Mouse (Mus musculus): ENCODE results near the gene Krt17. TPM values are rescaled to one million over a fixed set of nuclear protein-coding genes. Genes with fewer than 3 reads are reported as not detected.

The Krt17 gene
- 0.72 and 0.82 TPM in 2 replicates for polyA plus RNA-seq (2015; fragmentation: Nextera tagmentation; extraction: Ambion mirVana)

GRCm38 (mm10) chr11:100260514-100261234, at the start of gene Krt17:
Gene Krt17 (minus strand): TSS chr11:100261029.

GRCm38 (mm10) chr11:100269821-100270332, 9.0 kb upstream of the Krt17 start, which contains the start of gene Krt42:
Gene Krt42 (minus strand): TSS chr11:100269871.

GRCm38 (mm10) chr11:100248852-100249465, 11.9 kb downstream of the Krt17 start, which contains the start of gene Krt16:
Gene Krt16 (minus strand): TSS chr11:100248902.

GRCm38 (mm10) chr11:100207498-100207897, 53.3 kb downstream of the Krt17 start, which contains the start of gene Krt14:
Gene Krt14 (minus strand): TSS chr11:100207548.

Other genes with a start within 250 kb of the Krt17 start
- gene Krt33a, start 244.8 kb downstream of the Krt17 start, polyA plus RNA-seq (2015; fragmentation: Nextera tagmentation; extraction: Ambion mirVana), result not detected in 2 replicates
- gene Krt33b, start 231.2 kb downstream of the Krt17 start, polyA plus RNA-seq (2015; fragmentation: Nextera tagmentation; extraction: Ambion mirVana), result not detected in 2 replicates
- not detected in 2 replicates for gene Krt34, start 219.5 kb downstream of the Krt17 start, polyA plus RNA-seq (2015; fragmentation: Nextera tagmentation; extraction: Ambion mirVana)
- not detected in 2 replicates for gene Krt31, start 210.5 kb downstream of the Krt17 start, polyA plus RNA-seq (2015; fragmentation: Nextera tagmentation; extraction: Ambion mirVana)
- not detected in 2 replicates for gene Krt32, start 172.8 kb downstream of the Krt17 start, polyA plus RNA-seq (2015; fragmentation: Nextera tagmentation; extraction: Ambion mirVana)
- gene Krt35, start 164.8 kb downstream of the Krt17 start, polyA plus RNA-seq (2015; fragmentation: Nextera tagmentation; extraction: Ambion mirVana), result not detected in 2 replicates
- 0.12 and 0.14 TPM in 2 replicates for gene Krt36, start 155.4 kb downstream of the Krt17 start, polyA plus RNA-seq (2015; fragmentation: Nextera tagmentation; extraction: Ambion mirVana)
- 0.33 and 5.9 TPM in 2 replicates for gene Krt13, start 139.5 kb downstream of the Krt17 start, polyA plus RNA-seq (2015; fragmentation: Nextera tagmentation; extraction: Ambion mirVana)
- gene Krt15, start 125.1 kb downstream of the Krt17 start, polyA plus RNA-seq (2015; fragmentation: Nextera tagmentation; extraction: Ambion mirVana), result 0.66 and 2.0 TPM in 2 replicates
- gene Krt19, start 112.4 kb downstream of the Krt17 start, polyA plus RNA-seq (2015; fragmentation: Nextera tagmentation; extraction: Ambion mirVana), result 37.9 and 40.8 TPM in 2 replicates
- gene Krt9, start 67.8 kb downstream of the Krt17 start, polyA plus RNA-seq (2015; fragmentation: Nextera tagmentation; extraction: Ambion mirVana), result 0.08 TPM in 1 of 2 replicates, not detected in the other
- gene Krt14, start 53.5 kb downstream of the Krt17 start, polyA plus RNA-seq (2015; fragmentation: Nextera tagmentation; extraction: Ambion mirVana), result 9.3 and 9.4 TPM in 2 replicates
- gene Krt16, start 12.1 kb downstream of the Krt17 start, polyA plus RNA-seq (2015; fragmentation: Nextera tagmentation; extraction: Ambion mirVana), result not detected in 2 replicates
- not detected in 2 replicates for gene Krt42, start 8.8 kb upstream of the Krt17 start, polyA plus RNA-seq (2015; fragmentation: Nextera tagmentation; extraction: Ambion mirVana)
- gene Eif1, start 58.9 kb upstream of the Krt17 start, polyA plus RNA-seq (2015; fragmentation: Nextera tagmentation; extraction: Ambion mirVana), result 1,336 and 1,597 TPM in 2 replicates
- gene Gast, start 73.4 kb upstream of the Krt17 start, polyA plus RNA-seq (2015; fragmentation: Nextera tagmentation; extraction: Ambion mirVana), result 0.72 TPM in 1 of 2 replicates, not detected in the other
- gene Hap1, start 95.1 kb upstream of the Krt17 start, polyA plus RNA-seq (2015; fragmentation: Nextera tagmentation; extraction: Ambion mirVana), result 59.6 and 68.7 TPM in 2 replicates
- gene Jup, start 136.7 kb upstream of the Krt17 start, polyA plus RNA-seq (2015; fragmentation: Nextera tagmentation; extraction: Ambion mirVana), result 48.8 and 57.2 TPM in 2 replicates
- 52.1 and 53.7 TPM in 2 replicates for gene P3h4, start 153.8 kb upstream of the Krt17 start, polyA plus RNA-seq (2015; fragmentation: Nextera tagmentation; extraction: Ambion mirVana)
- 61.0 and 61.6 TPM in 2 replicates for gene Fkbp10, start 154.7 kb upstream of the Krt17 start, polyA plus RNA-seq (2015; fragmentation: Nextera tagmentation; extraction: Ambion mirVana)
- gene Nt5c3b, start 180.8 kb upstream of the Krt17 start, polyA plus RNA-seq (2015; fragmentation: Nextera tagmentation; extraction: Ambion mirVana), result 137 and 142 TPM in 2 replicates
- gene Klhl10, start 180.9 kb upstream of the Krt17 start, polyA plus RNA-seq (2015; fragmentation: Nextera tagmentation; extraction: Ambion mirVana), result 0.39 and 0.88 TPM in 2 replicates
- gene Klhl11, start 211.7 kb upstream of the Krt17 start, polyA plus RNA-seq (2015; fragmentation: Nextera tagmentation; extraction: Ambion mirVana), result 3.5 and 5.8 TPM in 2 replicates

Measured in adrenal gland, postnatal 0 days (tissue).